Mouse (Mus musculus) G1E (cell line): ENCODE results near the gene P3h2. TPM values are rescaled to one million over a fixed set of nuclear protein-coding genes. Genes with fewer than 3 reads are reported as not detected.

Source experiments
- ATAC-seq: 2 replicates; pipeline ENCODE4 v1.8.0; 2016; ENCODE audit warnings: mild to moderate bottlenecking; ENCODE audit not compliant: insufficient number of reproducible peaks, poor library complexity, low FRiP score, severe bottlenecking; ENCODE audit errors: extremely low read depth
- DNase-seq: peaks from one replicate; pipeline ENCODE4 v3.0.0; 2012; ENCODE audit warnings: low spot score
- H3K27me3 ChIP-seq: 2 replicates; pipeline ENCODE4 v1.6.1; 2012; ENCODE audit warnings: mild to moderate bottlenecking, low read length, inconsistent platforms; ENCODE audit not compliant: insufficient read depth
- H3K36me3 ChIP-seq: replicated peaks from 2 replicates; pipeline ENCODE3; 2012; ENCODE audit warnings: mild to moderate bottlenecking, inconsistent platforms
- H3K4me1 ChIP-seq: 2 replicates; pipeline ENCODE4 v1.6.1; 2012; ENCODE audit warnings: low read depth, low read length, inconsistent platforms, mixed read lengths; ENCODE audit not compliant: insufficient read depth
- H3K4me3 ChIP-seq: 2 replicates; pipeline ENCODE4 v1.5.1; 2012; ENCODE audit warnings: low read depth, mild to moderate bottlenecking, inconsistent platforms, low read length, moderate library complexity, mixed read lengths
- H3K9me3 ChIP-seq: replicated peaks from 2 replicates; pipeline ENCODE4 v1.6.1; 2012; ENCODE audit warnings: inconsistent platforms
- CTCF ChIP-seq: IDR thresholded peaks from 2 replicates; pipeline ENCODE4 v1.5.1; 2012; ENCODE audit warnings: low read depth, low read length, inconsistent platforms, mixed read lengths
- GATA1 ChIP-seq: IDR thresholded peaks from 2 replicates; pipeline ENCODE4 v1.6.1; 2012; ENCODE audit warnings: borderline replicate concordance, low read length, inconsistent platforms, mixed read lengths
- GATA2 ChIP-seq: IDR thresholded peaks from 2 replicates; pipeline ENCODE4 v1.6.1; 2012; ENCODE audit warnings: low read depth, low read length, inconsistent platforms, borderline replicate concordance
- POLR2AphosphoS5 ChIP-seq: IDR thresholded peaks from 2 replicates; pipeline ENCODE4 v1.6.1; 2012; ENCODE audit warnings: low read depth, low read length, inconsistent platforms; ENCODE audit not compliant: insufficient replicate concordance
- TAL1 ChIP-seq: conservative IDR thresholded peaks from 2 replicates; pipeline ENCODE4 v1.6.1; 2012; ENCODE audit warnings: low read depth, low read length, inconsistent platforms, mixed read lengths
- polyA plus RNA-seq: library from polyadenylated mRNA; stranded (reverse); fragments of >175 nt; gene quantifications from 2 replicates; pipeline ENCODE4 v1.2.3, GENCODE M21; 2012
- total RNA-seq, 2 experiments: library from RNA; stranded (forward) in 1 of 2; stranded (reverse) in 1 of 2; fragments of 200-1000 nt in 1 of 2; fragments of >200 nt in 1 of 2; fragmentation: Nextera tagmentation in 1 of 2; gene quantifications; 2 replicates each; pipeline ENCODE4 v1.2.3; 2014 to 2017

P3h2 gene
- total and polyA plus RNA-seq, 3 experiments = not detected

GRCm38 (mm10) chr16:25977210-25977609 is 128.4 kb downstream of the P3h2 start:
- Histone ChIP-seq H3K4me3 (no peak overlapping the region), H3K27me3 (no peaks in the 10 kb centered on the region), H3K4me1 (no peaks in the 10 kb centered on the region), H3K9me3 (0 out of 2 replicates have a peak, but pooled peaks cover 2% of the 10 kb centered on the region), H3K36me3 (no peaks in the 10 kb centered on the region)
- ATAC-seq = no peak
- TF ChIP-seq GATA1 (no peak), GATA2 (no peak), TAL1 (no peak), POLR2AphosphoS5 (no peak), CTCF (no peak)
- no peak for DNase-seq

- Histone ChIP-seq H3K27me3 (no peaks in the 10 kb centered on the region), H3K4me1 (no peaks in the 10 kb centered on the region), H3K36me3 (no peaks in the 10 kb centered on the region), H3K9me3 (0 out of 2 replicates have a peak, but pooled peaks cover 2% of the 10 kb centered on the region), H3K4me3 (no peak overlapping the region)
- TF ChIP-seq GATA1 (no peak), GATA2 (no peak)
- ATAC-seq (no peak), DNase-seq (no peak)
These were observed 134.3 kb downstream of the P3h2 start for GRCm38 (mm10) chr16:25971285-25971684.

GRCm38 (mm10) chr16:25970720-25971119 is 134.9 kb downstream of the P3h2 start:
- DNase-seq = no peak
- no peak for TF ChIP-seq GATA1
- no peak for TF ChIP-seq CTCF
- TF ChIP-seq TAL1 = no peak
- no peak for TF ChIP-seq POLR2AphosphoS5
- TF ChIP-seq GATA2 = no peak
- no peaks in the 10 kb centered on the region for H3K36me3 ChIP-seq

GRCm38 (mm10) chr16:25970193-25970592 is 135.4 kb downstream of the P3h2 start:
- ATAC-seq = no peak
- Histone ChIP-seq H3K9me3 (0 out of 2 replicates have a peak, but pooled peaks cover 2% of the 10 kb centered on the region), H3K4me1 (no peaks in the 10 kb centered on the region), H3K36me3 (no peaks in the 10 kb centered on the region), H3K4me3 (no peak overlapping the region), H3K27me3 (no peaks in the 10 kb centered on the region)
- DNase-seq = no peak
- TF ChIP-seq POLR2AphosphoS5 = no peak
- TF ChIP-seq CTCF = no peak
- no peak for TF ChIP-seq GATA1
- no peak for TF ChIP-seq GATA2
- no peak for TF ChIP-seq TAL1

More at GRCm38 (mm10) chr16:25970720-25971119, 134.9 kb downstream of the P3h2 start:
- 0 out of 2 replicates have a peak, but pooled peaks cover 2% of the 10 kb centered on the region for H3K9me3 ChIP-seq
- no peak overlapping the region for H3K4me3 ChIP-seq
- no peak for ATAC-seq
- no peaks in the 10 kb centered on the region for H3K4me1 ChIP-seq
- no peaks in the 10 kb centered on the region for H3K27me3 ChIP-seq

GRCm38 (mm10) chr16:25967297-25967696 is 138.3 kb downstream of the P3h2 start:
- TF ChIP-seq CTCF = peak; percentile 71; the same call in 1 of the 2 replicates
- TF ChIP-seq GATA2 = no peak
- TF ChIP-seq GATA1 = no peak
- no peak for TF ChIP-seq TAL1
- Histone ChIP-seq H3K4me1 (no peaks in the 10 kb centered on the region), H3K9me3 (no peaks in the 10 kb centered on the region), H3K4me3 (no peak overlapping the region), H3K36me3 (no peaks in the 10 kb centered on the region), H3K27me3 (no peaks in the 10 kb centered on the region)
- DNase-seq (no peak), ATAC-seq (peak; percentile 49; the same call in 1 of the 2 replicates)

- DNase-seq (peak; percentile 2), ATAC-seq (no peak)
- no peak overlapping the region for H3K4me3 ChIP-seq
- no peaks in the 10 kb centered on the region for H3K27me3 ChIP-seq
- peak; percentile 82 for TF ChIP-seq CTCF
- no peak for TF ChIP-seq GATA2
- no peak for TF ChIP-seq GATA1
- H3K4me1 ChIP-seq = no peaks in the 10 kb centered on the region
- no peaks in the 10 kb centered on the region for H3K36me3 ChIP-seq
- no peaks in the 10 kb centered on the region for H3K9me3 ChIP-seq
These were observed 141.7 kb downstream of the P3h2 start for GRCm38 (mm10) chr16:25963856-25964255.

GRCm38 (mm10) chr16:25960345-25960744 is 145.2 kb downstream of the P3h2 start:
- Histone ChIP-seq H3K27me3 (no peaks in the 10 kb centered on the region), H3K9me3 (0 out of 2 replicates have a peak, but pooled peaks cover 2% of the 10 kb centered on the region), H3K4me1 (no peaks in the 10 kb centered on the region), H3K4me3 (no peak overlapping the region), H3K36me3 (no peaks in the 10 kb centered on the region)
- ATAC-seq = no peak
- TF ChIP-seq CTCF (no peak), GATA2 (no peak), TAL1 (no peak), POLR2AphosphoS5 (no peak), GATA1 (no peak)
- no peak for DNase-seq
